Mouse (Mus musculus) heart, postnatal 4 days (tissue): ENCODE measurements at regions not wholly inside any gene's neighbourhood (a gene's known extent, or its start where the extent isn't known, plus 50 kb on each side); places are given as distances from the start of the nearest gene placed in this dataset.

Experiments
- DNase-seq: peaks from one replicate; pipeline ENCODE4 v3.0.0; 2021

GRCm38 (mm10) chrX:112984668-112985067, 200.6 kb downstream of the Chm start:
- DNase-seq = no peak

- DNase-seq = no peak
Measured at GRCm38 (mm10) chrX:112984073-112984472, 201.2 kb downstream of the Chm start.

- peak; percentile 8 for DNase-seq
Measured at GRCm38 (mm10) chrX:112978583-112978982, 206.7 kb downstream of the Chm start.

GRCm38 (mm10) chrX:112964093-112964492, 221.2 kb downstream of the Chm start:
- no peak for DNase-seq

- no peak for DNase-seq
Measured at GRCm38 (mm10) chrX:112949792-112950191, 235.5 kb downstream of the Chm start.

- DNase-seq = no peak
Measured at GRCm38 (mm10) chrX:112947521-112947920, 237.8 kb downstream of the Chm start.

- DNase-seq = no peak
Measured at GRCm38 (mm10) chrX:112925542-112926182, 227.2 kb upstream of the Pof1b start.

- no peak for DNase-seq
Measured at GRCm38 (mm10) chrX:112903631-112904410, 205.4 kb upstream of the Pof1b start.

- no peak for DNase-seq
Measured at GRCm38 (mm10) chrX:112886539-112886938, 188.1 kb upstream of the Pof1b start.
